Mouse (Mus musculus) ES-E14 (cell line): Measurements from ENCODE around the gene 2010300C02Rik. TPM values are rescaled to one million over a fixed set of nuclear protein-coding genes. Genes with fewer than 3 reads are reported as not detected.

Experiments used
- DNase-seq: peaks from one replicate; pipeline ENCODE4 v3.0.0-alpha.2; 2013; ENCODE audit warnings: low read depth, low spot score
- H3K27ac ChIP-seq: 2 replicates; pipeline ENCODE4 v1.5.1; 2012; ENCODE audit warnings: low read depth, mild to moderate bottlenecking, low read length, moderate library complexity, mixed read lengths; ENCODE audit not compliant: poor library complexity, insufficient read depth, severe bottlenecking
- H3K36me3 ChIP-seq: 2 replicates; pipeline ENCODE4 v1.6.1; 2012; ENCODE audit warnings: mild to moderate bottlenecking, low read length, moderate library complexity, mixed read lengths; ENCODE audit not compliant: control insufficient read depth, poor library complexity, insufficient read depth, severe bottlenecking
- H3K4me1 ChIP-seq, 2 experiments: fragments of 150-350 bp in 1 of 2; sonication (generic) in 1 of 2; 2 replicates each; pipeline ENCODE4 v1.6.1; 2012; ENCODE audit warnings: low read length in 2 of 2, mild to moderate bottlenecking in 1 of 2, mixed read lengths in 1 of 2; ENCODE audit not compliant: control insufficient read depth in 2 of 2, insufficient read depth in 2 of 2, poor library complexity in 1 of 2
- H3K4me3 ChIP-seq, 2 experiments: fragments of 150-350 bp in 1 of 2; sonication (generic) in 1 of 2; 2 replicates each; pipeline ENCODE4 v1.5.1; 2012; ENCODE audit warnings: low read length in 2 of 2, low read depth in 1 of 2, mild to moderate bottlenecking in 1 of 2, mixed read lengths in 1 of 2; ENCODE audit not compliant: insufficient read depth in 1 of 2, poor library complexity in 1 of 2, severe bottlenecking in 1 of 2
- H3K9ac ChIP-seq: 2 replicates; pipeline ENCODE4 v1.6.1; 2012; ENCODE audit warnings: low read depth, mild to moderate bottlenecking, low read length, mixed read lengths; ENCODE audit not compliant: poor library complexity, insufficient read depth, severe bottlenecking
- H3K9me3 ChIP-seq: fragments of 150-350 bp; sonication (generic); 2 replicates; pipeline ENCODE4 v1.6.1; 2012; ENCODE audit warnings: low read depth, mild to moderate bottlenecking, low read length; ENCODE audit not compliant: control insufficient read depth, insufficient read depth
- CHD2 ChIP-seq: IDR thresholded peaks from 2 replicates; pipeline ENCODE4 v1.6.1; 2014; ENCODE audit warnings: mild to moderate bottlenecking, low read depth, low read length, inconsistent platforms
- HCFC1 ChIP-seq: IDR thresholded peaks from 2 replicates; pipeline ENCODE4 v1.6.1; 2012; ENCODE audit warnings: low read length, inconsistent platforms, borderline replicate concordance; ENCODE audit not compliant: insufficient read depth
- MAFK ChIP-seq: IDR thresholded peaks from 2 replicates; pipeline ENCODE4 v1.6.1; 2014; ENCODE audit warnings: mild to moderate bottlenecking, low read depth, low read length, inconsistent platforms; ENCODE audit not compliant: insufficient read depth
- ZC3H11A ChIP-seq: IDR thresholded peaks from 2 replicates; pipeline ENCODE4 v1.6.1; 2012; ENCODE audit warnings: low read depth, mild to moderate bottlenecking, inconsistent platforms, low read length, borderline replicate concordance
- ZNF384 ChIP-seq: IDR thresholded peaks from 2 replicates; pipeline ENCODE4 v1.6.1; 2012; ENCODE audit warnings: low read depth, low read length, inconsistent platforms
- in situ Hi-C, 2 experiments: fragments of 600-800 bp; cut with MboI; formaldehyde crosslinking; loops; one replicate each; pipeline ENCODE4 v1.15.1; 2025; ENCODE audit warnings: low sequenced_read_pairs in 2 of 2, inconsistent platforms in 1 of 2; ENCODE audit not compliant: unreplicated experiment in 2 of 2
- total RNA-seq: library from RNA; depleted of rRNA; stranded (reverse); fragments of 300-350 nt; gene quantifications from 2 replicates; pipeline ENCODE4 v1.2.3, GENCODE M21; 2012

Gene 2010300C02Rik
- total RNA-seq, 1 experiment, result 0.67 TPM

DNA sequence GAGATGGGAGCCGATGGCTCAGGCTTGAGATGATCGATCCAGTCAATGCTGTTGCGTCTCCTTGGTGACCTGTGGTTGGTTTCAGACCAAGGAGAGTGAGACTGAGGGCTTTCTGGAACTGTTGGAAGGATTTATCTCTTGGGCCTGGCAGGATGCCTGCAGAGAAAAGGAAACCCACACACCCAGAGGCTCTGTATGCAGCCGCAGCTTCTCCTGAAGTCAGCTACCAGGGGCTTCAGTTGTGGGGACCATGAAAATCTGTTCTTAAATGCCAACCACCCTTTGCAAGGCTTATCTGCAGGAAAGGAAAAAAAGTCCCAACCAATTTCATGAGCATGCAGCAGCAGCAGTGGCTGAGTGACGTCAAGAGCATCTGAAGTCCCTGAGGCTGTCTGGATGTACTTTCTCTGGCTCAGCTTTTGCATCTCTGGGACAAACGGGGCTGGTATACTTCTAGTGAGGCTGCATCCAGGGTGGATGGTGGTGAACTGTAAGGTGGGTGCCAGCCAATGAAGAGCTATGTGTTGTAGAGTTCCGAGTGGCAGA lies 42.8 kb downstream of the 2010300C02Rik start:
- Histone ChIP-seq H3K27ac (no peak overlapping the region), H3K36me3 (no peaks in the 10 kb centered on the region), H3K4me1 (peaks cover 0 to 10% of the 10 kb centered on the region in 2 experiments; a peak in 1 of 4 replicates), H3K9ac (no peak overlapping the region), H3K9me3 (no peaks in the 10 kb centered on the region), H3K4me3 (no peak overlapping the region)
- DNase-seq, result no peak
- in situ Hi-C loops, result loop anchor here in 1 of 2 experiments (25.0 kb wide), 1 partner anchor 185 kb away; the partner anchor contains the start of genes Lipt1 and Tsga10
- TF ChIP-seq MAFK, result no peak
- TF ChIP-seq ZC3H11A, result no peak
- TF ChIP-seq ZNF384, result no peak
- TF ChIP-seq HCFC1, result no peak
- TF ChIP-seq CHD2, result no peak

DNA sequence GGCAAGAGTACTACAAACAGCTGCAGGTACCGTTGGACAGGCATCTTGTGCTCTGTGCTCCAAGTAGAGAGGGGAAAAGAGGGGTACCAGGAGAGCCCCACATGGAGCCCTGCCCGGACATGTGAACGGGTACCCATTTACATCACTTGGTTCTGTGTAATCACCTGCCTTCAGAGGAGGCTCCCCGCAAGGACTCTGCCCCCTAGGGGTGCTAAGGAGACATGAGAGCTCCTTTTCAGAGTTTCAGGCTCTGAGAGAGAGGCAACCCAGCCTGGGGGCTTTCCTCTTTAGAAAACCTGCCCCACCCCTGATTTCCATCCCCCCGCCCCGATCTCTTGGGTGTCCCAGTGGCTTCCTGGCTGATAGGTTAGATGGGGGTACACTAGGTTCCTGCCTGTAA lies 44.4 kb downstream of the 2010300C02Rik start:
- no peaks in the 10 kb centered on the region for H3K36me3 ChIP-seq
- H3K4me1 ChIP-seq, result peaks cover 2 to 10% of the 10 kb centered on the region in 2 experiments; a peak in 2 of 4 replicates
- TF ChIP-seq MAFK (no peak), ZNF384 (no peak), CHD2 (no peak), ZC3H11A (no peak), HCFC1 (no peak)
- no peak overlapping the region for H3K9ac ChIP-seq
- H3K27ac ChIP-seq, result no peak overlapping the region
- H3K4me3 ChIP-seq, result no peak overlapping the region
- H3K9me3 ChIP-seq, result no peaks in the 10 kb centered on the region
- DNase-seq, result no peak
- in situ Hi-C loops, result loop anchor here in 1 of 2 experiments (25.0 kb wide), 1 partner anchor 187 kb away; the partner anchor contains the start of genes Lipt1 and Tsga10

- Histone ChIP-seq H3K9ac (no peak overlapping the region), H3K4me1 (peaks cover 2 to 10% of the 10 kb centered on the region in 2 experiments; a peak in 2 of 4 replicates), H3K27ac (no peak overlapping the region), H3K9me3 (no peaks in the 10 kb centered on the region), H3K36me3 (no peaks in the 10 kb centered on the region), H3K4me3 (no peak overlapping the region)
- TF ChIP-seq HCFC1 (no peak), ZC3H11A (no peak), CHD2 (no peak), MAFK (no peak), ZNF384 (no peak)
- no peak for DNase-seq
- in situ Hi-C loops, result no loop called here
Measured at GRCm38 (mm10) chr1:37674266-37674665, 45.6 kb downstream of the 2010300C02Rik start.

DNA sequence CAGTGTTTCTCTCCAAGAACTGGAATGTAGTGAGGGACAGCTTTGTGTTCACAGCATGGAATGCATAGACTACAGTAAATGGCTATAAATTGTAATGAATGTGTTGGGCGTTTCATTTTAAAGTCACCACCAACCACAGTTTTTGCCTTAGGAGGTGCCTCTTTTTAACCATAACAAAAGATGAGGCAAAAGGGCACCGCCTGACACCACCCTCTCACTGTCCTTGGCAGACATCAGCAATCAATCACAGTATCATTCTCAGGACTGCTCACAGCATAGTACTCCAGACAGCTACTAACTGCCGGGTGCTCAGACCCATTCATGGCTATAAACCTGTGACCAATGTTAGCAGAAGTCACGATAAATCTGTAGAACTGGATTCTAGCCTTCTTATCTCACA lies 48.6 kb downstream of the 2010300C02Rik start:
- H3K27ac ChIP-seq, result no peak overlapping the region
- DNase-seq, result peak; percentile 46
- in situ Hi-C loops, result no loop called here

GRCm38 (mm10) chr1:37667386-37667785 lies 52.5 kb downstream of the 2010300C02Rik start:
- DNase-seq, result no peak
- in situ Hi-C loops, result no loop called here
- H3K4me1 ChIP-seq, result peaks cover 2 to 9% of the 10 kb centered on the region in 2 experiments; a peak in 3 of 4 replicates
- no peak overlapping the region for H3K27ac ChIP-seq
- H3K9me3 ChIP-seq, result no peaks in the 10 kb centered on the region
- TF ChIP-seq ZC3H11A (no peak), CHD2 (no peak), MAFK (no peak), ZNF384 (no peak), HCFC1 (no peak)
- H3K9ac ChIP-seq, result no peak overlapping the region
- H3K4me3 ChIP-seq, result no peak overlapping the region
- no peaks in the 10 kb centered on the region for H3K36me3 ChIP-seq

More for the DNA sequence above, 48.6 kb downstream of the 2010300C02Rik start:
- TF ChIP-seq CHD2 (no peak), MAFK (no peak), HCFC1 (no peak), ZC3H11A (no peak), ZNF384 (no peak)
- no peak overlapping the region for H3K9ac ChIP-seq
- H3K4me3 ChIP-seq, result no peak overlapping the region
- H3K36me3 ChIP-seq, result no peaks in the 10 kb centered on the region
- H3K9me3 ChIP-seq, result no peaks in the 10 kb centered on the region
- peaks cover 2 to 13% of the 10 kb centered on the region in 2 experiments; a peak in 3 of 4 replicates for H3K4me1 ChIP-seq
